Mouse (Mus musculus) kidney, adult 2 months (tissue): ENCODE results near the gene Cmas. TPM values are rescaled to one million over a fixed set of nuclear protein-coding genes. Genes with fewer than 3 reads are reported as not detected.

Source experiments
- DNase-seq: peaks from one replicate; pipeline ENCODE4 v3.0.0; 2021
- H3K27ac ChIP-seq: fragments of 200-500 bp; 2 replicates; pipeline ENCODE4 v1.5.1; 2012; ENCODE audit warnings: low read depth, low read length, control low read depth, inconsistent platforms; ENCODE audit not compliant: insufficient read depth
- H3K27me3 ChIP-seq: fragments of 200-500 bp; replicated peaks from 2 replicates; pipeline ENCODE4 v1.6.1; 2012; ENCODE audit warnings: mild to moderate bottlenecking, moderate library complexity, low read length, inconsistent platforms; ENCODE audit not compliant: control insufficient read depth, insufficient read depth
- H3K36me3 ChIP-seq: fragments of 200-500 bp; 2 replicates; pipeline ENCODE4 v1.6.1; 2012; ENCODE audit warnings: mild to moderate bottlenecking, moderate library complexity, low read length, inconsistent platforms; ENCODE audit not compliant: control insufficient read depth, insufficient read depth
- H3K4me1 ChIP-seq: fragments of 200-500 bp; 2 replicates; pipeline ENCODE4 v1.6.1; 2011; ENCODE audit warnings: low read length; ENCODE audit not compliant: control insufficient read depth, insufficient read depth
- H3K4me3 ChIP-seq: fragments of 200-500 bp; 2 replicates; pipeline ENCODE4 v1.5.1; 2011; ENCODE audit warnings: mild to moderate bottlenecking, low read depth, low read length, control low read depth; ENCODE audit not compliant: insufficient read depth
- CTCF ChIP-seq: fragments of 200-500 bp; conservative IDR thresholded peaks from 2 replicates; pipeline ENCODE4 v1.5.1; 2011; ENCODE audit warnings: low read depth, mild to moderate bottlenecking, control low read depth, low read length, moderate library complexity, mixed read lengths; ENCODE audit not compliant: insufficient read depth, insufficient read length
- POLR2A ChIP-seq: fragments of 200-500 bp; IDR thresholded peaks from one replicate; pipeline ENCODE4 v1.6.1; 2011; ENCODE audit warnings: low read depth, low read length, control low read depth
- WGBS: fragments of 180-500 bp; shearing (Covaris S2); methylation state at CpG from one replicate; pipeline ENCODE4 v1.1.7; 2018; 5-methylcytosine and 5-hydroxymethylcytosine counted together
- polyA plus RNA-seq: library from polyadenylated mRNA; depleted of rRNA; stranded (reverse); fragments of >200 nt; gene quantifications from 2 replicates; pipeline ENCODE4 v1.2.3, GENCODE M21; 2012

The Cmas gene
- polyA plus RNA-seq, 1 experiment, result 16.5 TPM

DNA sequence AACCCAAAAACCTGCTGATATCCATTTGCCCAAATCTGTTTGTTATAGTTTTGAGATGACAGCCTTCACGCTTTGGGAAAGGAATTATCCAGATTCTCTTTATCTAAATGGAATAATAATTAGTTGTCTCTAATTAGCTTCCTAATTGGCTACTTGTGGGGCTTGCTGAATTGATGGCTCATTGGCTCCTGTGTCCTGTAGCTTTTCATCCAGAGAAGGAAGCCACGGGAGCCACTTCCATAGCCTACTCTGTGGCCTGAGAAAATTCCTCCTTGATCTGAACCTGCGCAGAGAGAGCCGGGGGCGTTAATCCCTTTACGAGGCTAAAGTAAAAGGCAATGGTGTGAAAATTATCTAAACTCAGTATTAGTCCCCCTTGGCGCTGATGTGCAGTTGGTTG, 24.8 kb downstream of the Cmas start:
- H3K27ac ChIP-seq, result no peak overlapping the region
- TF ChIP-seq CTCF (no peak), POLR2A (no peak)
- no peaks in the 10 kb centered on the region for H3K27me3 ChIP-seq
- H3K4me3 ChIP-seq, result no peak overlapping the region
- no peak for DNase-seq
- H3K4me1 ChIP-seq, result no peaks in the 10 kb centered on the region
- H3K36me3 ChIP-seq, result no peaks in the 10 kb centered on the region
- WGBS, result 69% methylated on average over 7 of the region's 7 CpGs

DNA sequence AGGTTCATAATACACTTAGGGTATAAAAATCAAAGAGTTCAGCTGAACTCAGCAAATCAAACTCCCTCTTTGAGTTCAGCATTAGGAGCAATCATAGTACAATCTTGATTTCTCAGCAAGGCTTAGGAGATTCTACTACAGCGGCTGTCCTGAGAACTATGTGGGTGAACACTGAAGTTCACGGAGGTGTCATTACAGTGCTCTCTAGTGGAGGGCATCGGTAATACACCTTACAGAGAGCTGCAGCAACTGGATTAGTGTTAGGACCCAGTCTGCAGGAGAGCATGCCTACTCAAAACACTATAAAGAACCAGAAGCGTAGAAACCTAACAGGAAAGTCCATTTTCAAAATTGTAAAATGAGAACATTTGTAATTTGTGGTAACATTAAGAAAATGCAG, 28.9 kb downstream of the Cmas start:
- peak; percentile 76 for DNase-seq
- no peaks in the 10 kb centered on the region for H3K4me1 ChIP-seq
- H3K27me3 ChIP-seq, result no peaks in the 10 kb centered on the region
- H3K27ac ChIP-seq, result no peak overlapping the region
- H3K36me3 ChIP-seq, result no peaks in the 10 kb centered on the region
- no peak overlapping the region for H3K4me3 ChIP-seq
- WGBS, result 25% methylated on average over 4 of the region's 4 CpGs
- TF ChIP-seq POLR2A (no peak), CTCF (peak; percentile 70)

DNA sequence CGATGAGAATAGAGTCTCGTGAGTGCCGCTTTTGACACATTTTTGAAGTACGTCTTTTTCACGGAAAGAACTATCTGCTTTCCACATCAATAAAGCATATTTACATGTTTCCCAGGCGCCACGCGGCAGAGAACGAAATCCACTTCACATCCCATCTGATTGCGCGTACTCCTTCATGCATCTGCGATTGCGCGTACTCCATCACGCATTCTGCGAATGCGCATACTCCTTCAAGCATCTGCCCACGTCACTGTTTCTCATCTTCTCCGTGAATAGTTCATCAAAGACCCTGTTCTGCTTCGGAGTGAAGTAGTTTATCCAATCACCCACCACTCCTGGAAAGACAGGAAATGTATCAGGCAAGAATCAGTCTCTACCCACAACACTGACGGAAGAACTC, 29.6 kb downstream of the Cmas start:
- Histone ChIP-seq H3K4me3 (no peak overlapping the region), H3K27ac (no peak overlapping the region), H3K27me3 (no peaks in the 10 kb centered on the region), H3K36me3 (no peaks in the 10 kb centered on the region), H3K4me1 (no peaks in the 10 kb centered on the region)
- 89% methylated on average over 21 of the region's 21 CpGs for WGBS
- TF ChIP-seq CTCF (no peak), POLR2A (no peak)
- no peak for DNase-seq

DNA sequence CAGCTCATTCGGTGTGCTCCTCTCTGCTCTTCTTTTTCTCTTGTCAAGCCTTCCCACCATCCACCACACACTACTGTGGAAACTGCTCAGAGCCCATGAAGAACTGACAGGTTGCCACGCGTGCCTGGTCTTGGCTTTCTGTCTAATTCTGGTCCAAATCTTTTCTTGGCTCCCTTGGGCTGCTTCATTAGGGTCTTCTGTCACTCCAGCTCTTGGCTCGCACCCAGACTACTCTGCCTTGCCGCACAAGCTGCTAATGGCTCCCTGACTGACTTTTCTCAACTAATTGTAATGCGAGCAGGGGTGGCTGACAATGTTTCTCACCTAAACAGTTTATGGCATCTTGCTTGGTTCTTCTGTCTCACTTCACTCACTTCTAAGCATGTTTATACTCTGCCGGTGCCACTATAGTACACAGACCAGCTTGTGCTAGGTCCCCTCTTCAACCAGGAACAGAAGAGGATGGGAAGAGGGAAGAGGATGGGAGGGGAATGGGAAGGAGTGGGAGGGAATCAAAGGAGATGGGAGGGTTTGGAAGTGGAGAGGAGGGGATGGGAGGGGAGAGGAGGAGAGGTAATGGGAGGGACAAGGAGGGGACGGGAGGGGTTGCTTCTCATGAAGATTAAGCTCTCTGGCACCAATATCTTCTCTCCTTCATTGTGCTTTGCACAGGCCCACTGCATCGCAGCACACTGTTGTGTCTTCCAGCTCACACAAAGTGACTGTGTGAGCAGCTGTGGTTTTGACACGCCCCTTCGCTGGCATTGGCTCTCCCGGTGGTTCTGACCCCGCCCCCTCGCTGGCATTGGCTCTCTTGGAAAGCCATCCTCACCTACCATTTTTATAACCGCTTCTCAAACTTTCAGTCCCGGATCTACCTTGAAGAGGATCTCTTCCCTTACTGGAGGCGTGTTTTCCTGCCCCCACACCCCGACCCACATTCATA, 31.8 kb downstream of the Cmas start:
- H3K27ac ChIP-seq, result no peak overlapping the region
- no peaks in the 10 kb centered on the region for H3K4me1 ChIP-seq
- H3K4me3 ChIP-seq, result no peak overlapping the region
- peak; percentile 8 for DNase-seq
- no peaks in the 10 kb centered on the region for H3K27me3 ChIP-seq
- 56% methylated on average over 18 of the region's 18 CpGs for WGBS
- H3K36me3 ChIP-seq, result no peaks in the 10 kb centered on the region
- no peak for TF ChIP-seq POLR2A
- TF ChIP-seq CTCF, result no peak

DNA sequence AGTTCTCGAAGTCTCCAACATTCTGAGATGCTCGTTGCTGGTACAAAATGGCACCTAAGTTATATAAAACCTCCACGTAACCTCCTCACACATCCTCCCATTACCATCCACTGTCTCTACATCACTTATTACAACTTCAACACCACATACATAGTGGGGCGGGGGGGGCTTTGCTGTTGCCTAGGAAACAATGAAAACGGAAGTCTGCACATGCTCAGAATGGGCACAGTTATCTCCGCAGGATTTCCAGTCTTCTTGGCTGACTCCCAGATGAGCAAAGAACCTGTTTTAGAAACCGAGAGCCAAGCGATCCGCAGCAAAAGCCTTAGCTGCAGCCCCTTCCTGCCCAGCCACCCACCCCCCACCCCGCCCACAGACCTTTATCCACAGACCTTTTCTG, 33.2 kb downstream of the Cmas start:
- no peak for DNase-seq

DNA sequence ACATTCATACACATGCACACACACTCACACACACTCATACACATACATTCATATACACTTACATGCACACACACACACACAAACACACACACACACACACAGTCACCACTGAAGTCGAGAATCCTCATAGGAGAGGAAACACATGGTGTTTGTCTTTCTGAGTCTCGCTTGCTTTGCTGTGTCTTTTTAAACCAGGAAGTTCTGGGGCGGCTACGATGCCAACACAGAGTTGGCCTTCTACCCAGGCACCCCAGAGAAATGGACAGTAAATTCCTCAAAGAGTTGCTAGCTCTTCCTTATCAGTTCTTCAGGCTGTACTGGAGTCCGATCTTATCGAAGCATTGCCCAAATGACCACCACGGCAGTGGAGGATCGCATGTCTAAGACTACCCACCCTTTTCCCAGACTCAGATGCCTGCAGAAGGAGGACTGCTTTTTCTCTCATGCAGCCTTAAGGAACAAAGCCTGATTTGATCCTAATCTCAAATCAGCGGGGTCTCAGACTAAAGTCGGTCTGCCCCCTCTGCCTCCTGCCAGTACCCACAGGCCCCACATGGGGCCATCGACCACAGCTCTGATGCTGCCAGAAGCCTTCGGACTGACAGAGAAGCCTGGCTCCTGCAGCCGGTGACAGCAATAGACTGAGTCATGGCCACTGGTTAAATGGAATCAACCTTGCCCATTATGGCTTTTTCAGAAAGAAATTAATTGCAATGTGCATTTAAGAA, 35.9 kb downstream of the Cmas start:
- DNase-seq, result no peak
- TF ChIP-seq POLR2A (no peak), CTCF (no peak)
- H3K4me1 ChIP-seq, result no peaks in the 10 kb centered on the region

More for the DNA sequence above, 33.2 kb downstream of the Cmas start:
- Histone ChIP-seq H3K4me3 (no peak overlapping the region), H3K27ac (no peak overlapping the region), H3K4me1 (no peaks in the 10 kb centered on the region), H3K27me3 (no peaks in the 10 kb centered on the region), H3K36me3 (no peaks in the 10 kb centered on the region)
- no peak for TF ChIP-seq POLR2A
- no peak for TF ChIP-seq CTCF
- 90% methylated on average over 10 of the region's 10 CpGs for WGBS

DNA sequence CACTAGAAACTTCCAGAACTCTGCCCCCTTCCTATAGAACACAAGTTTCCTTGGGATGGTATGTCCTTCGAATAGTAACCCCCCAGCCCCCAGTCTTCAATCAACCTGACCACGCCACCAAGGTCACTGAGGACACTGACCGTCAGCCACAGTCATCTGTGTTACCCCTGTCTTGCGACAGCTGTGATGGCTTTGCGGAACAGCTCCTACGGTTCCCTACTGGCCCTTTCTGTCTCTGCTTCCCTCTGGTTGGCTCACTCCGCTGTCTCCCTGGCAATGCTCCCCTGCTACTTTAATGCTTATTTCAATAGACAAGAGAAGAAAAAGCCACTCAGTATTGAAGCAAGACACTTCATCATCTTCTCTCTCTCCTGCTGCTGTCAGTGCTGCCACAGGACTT, 37.0 kb downstream of the Cmas start:
- WGBS, result 53% methylated on average over 7 of the region's 7 CpGs
- DNase-seq, result no peak
- no peaks in the 10 kb centered on the region for H3K36me3 ChIP-seq
- H3K4me1 ChIP-seq, result no peaks in the 10 kb centered on the region
- no peaks in the 10 kb centered on the region for H3K27me3 ChIP-seq
- H3K4me3 ChIP-seq, result no peak overlapping the region
- TF ChIP-seq POLR2A (no peak), CTCF (no peak)
- H3K27ac ChIP-seq, result no peak overlapping the region

More for the DNA sequence above, 35.9 kb downstream of the Cmas start:
- Histone ChIP-seq H3K4me3 (no peak overlapping the region), H3K36me3 (no peaks in the 10 kb centered on the region), H3K27ac (no peak overlapping the region), H3K27me3 (no peaks in the 10 kb centered on the region)
- WGBS, result 64% methylated on average over 13 of the region's 13 CpGs
